Mouse (Mus musculus) limb, embryonic 12.5 days (tissue): ENCODE measurements at regions not wholly inside any gene's neighbourhood (a gene's known extent, or its start where the extent isn't known, plus 50 kb on each side); places are given as distances from the start of the nearest gene placed in this dataset.
A peak's percentile ranks its signal among the peaks of the same experiment; 100 is the strongest.
"Not testable (repeated sequence)": the region's sequence is repeated elsewhere in the genome, so short reads cannot be mapped to it uniquely, and the experiment has no call there.

Experiments
- ATAC-seq: fragments of 200-750 bp; cut with Nextera tagmentation; 2 replicates; pipeline ENCODE4 v1.8.0; 2017; ENCODE audit warnings: low read depth, moderate TSS enrichment; ENCODE audit not compliant: insufficient number of reproducible peaks, insufficient read depth, low FRiP score, low TSS enrichment
- H3K27ac ChIP-seq: fragments of 300-500 bp; sonication (generic); 2 replicates; pipeline ENCODE4 v1.5.1; 2016; ENCODE audit warnings: mild to moderate bottlenecking, moderate library complexity
- H3K27me3 ChIP-seq: fragments of 300-500 bp; sonication (generic); 2 replicates; pipeline ENCODE4 v1.6.1; 2016; ENCODE audit warnings: mild to moderate bottlenecking, moderate library complexity
- H3K36me3 ChIP-seq: fragments of 300-500 bp; sonication (generic); 2 replicates; pipeline ENCODE4 v1.6.1; 2016; ENCODE audit warnings: mild to moderate bottlenecking, moderate library complexity
- H3K4me1 ChIP-seq: fragments of 300-500 bp; sonication (generic); replicated peaks from 2 replicates; pipeline ENCODE4 v1.6.1; 2016
- H3K4me2 ChIP-seq: fragments of 300-500 bp; sonication (generic); 2 replicates; pipeline ENCODE4 v1.6.1; 2016; ENCODE audit warnings: mild to moderate bottlenecking, moderate library complexity
- H3K4me3 ChIP-seq: fragments of 300-500 bp; sonication (generic); replicated peaks from 2 replicates; pipeline ENCODE4 v1.5.1; 2016; ENCODE audit warnings: mild to moderate bottlenecking
- H3K9ac ChIP-seq: fragments of 300-500 bp; sonication (generic); replicated peaks from 2 replicates; pipeline ENCODE4 v1.6.1; 2016; ENCODE audit warnings: mild to moderate bottlenecking, moderate library complexity
- H3K9me3 ChIP-seq: fragments of 300-500 bp; sonication (generic); 2 replicates; pipeline ENCODE4 v1.6.1; 2016; ENCODE audit warnings: mild to moderate bottlenecking, moderate library complexity
- WGBS: fragments of 180-500 bp; shearing (Covaris S2); methylation state at CpG from one replicate; pipeline ENCODE4 v1.1.7; 2016; 5-methylcytosine and 5-hydroxymethylcytosine counted together

DNA sequence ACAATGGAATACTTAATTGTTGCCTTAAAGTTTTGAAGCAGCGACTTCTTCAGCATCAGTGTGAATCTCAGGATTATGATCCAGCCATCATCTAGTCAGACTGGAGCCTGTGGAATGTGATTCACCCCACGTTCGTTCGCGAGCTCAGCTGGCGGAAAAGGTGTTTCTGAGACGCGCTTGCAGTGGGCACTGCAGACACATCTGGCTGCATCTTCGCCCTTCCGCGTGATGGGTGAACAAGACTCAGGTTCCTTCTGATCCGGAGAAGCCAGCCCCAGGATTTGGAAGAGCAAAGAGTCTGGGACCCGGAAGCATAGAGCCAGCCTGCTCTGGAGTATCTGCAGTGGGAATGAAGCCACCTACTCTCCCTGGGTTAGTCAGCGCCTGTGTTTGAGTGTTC lies 127.7 kb upstream of the Otx2 start:
- no peaks in the 10 kb centered on the region; the same call in 1 of the 2 replicates for H3K27me3 ChIP-seq
- H3K9me3 ChIP-seq = no peaks in the 10 kb centered on the region
- no peak overlapping the region for H3K27ac ChIP-seq
- no peak for ATAC-seq
- no peak overlapping the region for H3K4me3 ChIP-seq
- peaks cover 6% of the 10 kb centered on the region for H3K4me1 ChIP-seq
- WGBS = 49% methylated on average over 14 of the region's 14 CpGs
- H3K4me2 ChIP-seq = no peak overlapping the region
- no peak overlapping the region for H3K9ac ChIP-seq
- no peaks in the 10 kb centered on the region for H3K36me3 ChIP-seq

DNA sequence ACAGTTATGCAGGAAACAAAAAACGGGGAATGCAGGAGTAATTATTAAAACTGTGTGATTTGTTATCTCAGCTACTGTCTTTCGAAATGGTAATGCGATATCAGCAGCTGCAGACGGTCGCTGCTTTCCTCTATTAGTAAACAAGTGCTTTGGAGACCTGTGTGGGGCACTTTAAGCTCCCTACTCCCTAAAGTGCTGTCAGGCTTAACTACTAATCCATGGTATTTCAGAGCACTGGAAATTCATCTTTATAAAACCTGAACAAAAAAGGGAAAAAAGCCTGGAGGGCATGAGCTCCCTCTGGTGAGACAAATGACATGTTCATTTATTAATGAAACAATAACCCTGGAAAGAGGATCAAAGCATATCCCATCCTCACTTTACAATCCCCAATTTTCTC lies 127.2 kb upstream of the Otx2 start:
- no peaks in the 10 kb centered on the region; the same call in 1 of the 2 replicates for H3K27me3 ChIP-seq
- H3K4me1 ChIP-seq = peaks cover 6% of the 10 kb centered on the region
- 25% methylated on average over 5 of the region's 5 CpGs for WGBS
- no peaks in the 10 kb centered on the region for H3K36me3 ChIP-seq
- no peak overlapping the region for H3K4me2 ChIP-seq
- H3K4me3 ChIP-seq = no peak overlapping the region
- no peaks in the 10 kb centered on the region for H3K9me3 ChIP-seq
- H3K27ac ChIP-seq = no peak overlapping the region
- no peak for ATAC-seq
- no peak overlapping the region for H3K9ac ChIP-seq

DNA sequence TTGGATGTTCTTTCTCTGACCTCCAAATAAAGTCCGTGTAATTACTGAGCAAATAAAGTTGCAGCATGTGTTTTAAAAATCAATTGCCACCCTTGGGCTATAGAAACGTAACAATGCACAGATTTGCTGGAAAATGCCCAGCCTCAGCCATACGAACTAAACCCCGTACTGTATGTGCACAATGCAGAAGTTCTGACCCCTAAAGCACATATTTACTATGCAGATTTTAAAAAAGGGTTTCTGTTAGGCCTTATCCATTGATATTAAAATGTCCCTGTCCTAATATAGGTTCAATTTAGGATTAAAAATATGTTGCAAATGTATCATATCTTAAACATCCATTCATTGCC lies 126.5 kb upstream of the Otx2 start:
- Histone ChIP-seq H3K9me3 (no peaks in the 10 kb centered on the region), H3K4me3 (no peak overlapping the region), H3K36me3 (no peaks in the 10 kb centered on the region)

DNA sequence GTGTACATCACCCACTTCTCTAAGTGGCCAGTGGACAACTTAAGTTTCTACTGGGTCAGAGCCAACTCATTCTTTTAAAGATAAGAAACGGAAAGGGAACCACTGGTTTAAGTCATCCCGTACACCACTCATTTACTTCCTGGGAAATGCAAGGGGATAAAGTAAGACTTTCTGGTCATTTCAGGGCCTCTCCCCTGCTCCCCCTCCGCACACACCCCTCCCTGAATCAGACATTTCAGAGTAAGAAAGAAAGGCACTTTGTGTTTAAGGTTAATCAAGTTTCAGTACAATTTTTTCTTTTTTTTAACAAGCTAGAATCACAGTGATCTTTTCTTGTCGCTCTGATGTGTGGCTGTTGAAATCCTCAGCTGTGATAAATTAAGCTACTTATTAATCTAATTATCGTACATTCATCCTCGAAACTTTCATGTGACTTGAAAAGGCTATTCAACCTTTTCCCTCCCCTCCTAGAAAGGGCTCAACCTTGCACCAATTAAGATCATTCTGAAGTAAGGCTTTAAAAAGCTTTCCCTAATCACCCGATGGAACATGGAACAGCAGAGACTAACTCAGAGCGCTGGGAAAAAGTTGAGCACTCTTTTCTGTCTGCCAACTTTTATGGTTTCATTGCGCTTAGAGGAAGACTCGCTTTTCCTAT lies 126.0 kb upstream of the Otx2 start:
- H3K36me3 ChIP-seq = no peaks in the 10 kb centered on the region
- peaks cover 6% of the 10 kb centered on the region for H3K4me1 ChIP-seq
- H3K27me3 ChIP-seq = no peaks in the 10 kb centered on the region; the same call in 1 of the 2 replicates
- no peak for ATAC-seq
- no peak overlapping the region for H3K4me3 ChIP-seq
- H3K27ac ChIP-seq = no peak overlapping the region
- no peaks in the 10 kb centered on the region for H3K9me3 ChIP-seq
- WGBS = 29% methylated on average over 10 of the region's 10 CpGs
- H3K9ac ChIP-seq = no peak overlapping the region
- H3K4me2 ChIP-seq = peak overlapping the region; percentile 18; the same call in 1 of the 2 replicates

More for the DNA sequence above, 126.5 kb upstream of the Otx2 start:
- no peak overlapping the region for H3K9ac ChIP-seq
- H3K27me3 ChIP-seq = no peaks in the 10 kb centered on the region; the same call in 1 of the 2 replicates
- peak overlapping the region; percentile 18; the same call in 1 of the 2 replicates for H3K4me2 ChIP-seq
- ATAC-seq = no peak
- H3K27ac ChIP-seq = no peak overlapping the region
- H3K4me1 ChIP-seq = peaks cover 6% of the 10 kb centered on the region
- WGBS = 35% methylated on average over 4 of the region's 4 CpGs

DNA sequence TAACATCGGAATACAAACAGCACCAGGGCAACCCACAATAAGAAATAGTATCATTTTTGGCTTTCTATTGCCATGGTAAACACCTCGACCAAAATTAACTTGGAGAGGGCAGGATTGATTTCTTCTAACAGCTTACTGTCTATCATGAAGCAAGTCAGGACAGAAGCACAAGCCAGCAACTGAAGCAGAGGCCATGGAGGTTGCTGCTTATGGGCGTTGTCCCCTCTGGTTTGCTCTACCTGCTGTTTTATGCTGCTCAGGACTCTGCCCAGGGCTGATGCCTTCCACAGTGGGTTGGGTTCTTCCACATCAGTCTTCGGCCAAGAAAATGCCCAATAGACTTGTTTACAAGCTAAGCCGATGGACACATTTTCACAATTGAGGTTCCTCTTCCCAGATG lies 117.9 kb upstream of the Otx2 start:
- H3K27me3 ChIP-seq = no peaks in the 10 kb centered on the region
- H3K4me3 ChIP-seq = no peak overlapping the region
- WGBS = 84% methylated on average over 5 of the region's 5 CpGs
- H3K36me3 ChIP-seq = no peaks in the 10 kb centered on the region
- no peak for ATAC-seq
- H3K4me2 ChIP-seq = no peak overlapping the region
- no peak overlapping the region for H3K27ac ChIP-seq
- H3K9ac ChIP-seq = no peak overlapping the region
- H3K9me3 ChIP-seq = no peaks in the 10 kb centered on the region
- H3K4me1 ChIP-seq = peaks cover 11% of the 10 kb centered on the region; the same call in 1 of the 2 replicates

DNA sequence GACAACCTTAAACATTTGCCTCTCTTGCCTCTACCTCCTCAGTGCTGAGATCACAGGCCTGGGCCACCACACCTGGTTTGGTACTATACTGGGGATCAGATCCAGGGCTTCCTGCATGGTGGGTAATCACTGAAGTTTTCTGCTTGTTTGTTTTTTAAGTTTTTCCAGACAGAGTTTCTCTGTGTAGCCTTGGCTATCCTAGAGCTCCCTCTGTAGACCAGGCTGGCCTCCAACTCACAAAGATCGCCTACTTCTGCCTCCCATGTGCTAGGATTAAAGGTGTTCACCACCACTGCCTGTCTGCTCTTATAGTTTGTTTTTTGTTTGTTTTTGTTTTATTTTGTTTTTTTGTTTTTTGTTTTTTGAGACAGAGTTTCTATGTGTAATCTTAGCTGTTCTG lies 105.7 kb upstream of the Otx2 start:
- no peaks in the 10 kb centered on the region for H3K4me1 ChIP-seq
- ATAC-seq = no peak; the same call in 1 of the 2 replicates
- no peaks in the 10 kb centered on the region for H3K9me3 ChIP-seq
- no peak overlapping the region for H3K4me2 ChIP-seq
- WGBS = 75% methylated on average over 1 of the region's 1 CpGs
- H3K27ac ChIP-seq = no peak overlapping the region
- H3K9ac ChIP-seq = no peak overlapping the region
- no peaks in the 10 kb centered on the region for H3K36me3 ChIP-seq
- no peaks in the 10 kb centered on the region for H3K27me3 ChIP-seq
- no peak overlapping the region for H3K4me3 ChIP-seq

DNA sequence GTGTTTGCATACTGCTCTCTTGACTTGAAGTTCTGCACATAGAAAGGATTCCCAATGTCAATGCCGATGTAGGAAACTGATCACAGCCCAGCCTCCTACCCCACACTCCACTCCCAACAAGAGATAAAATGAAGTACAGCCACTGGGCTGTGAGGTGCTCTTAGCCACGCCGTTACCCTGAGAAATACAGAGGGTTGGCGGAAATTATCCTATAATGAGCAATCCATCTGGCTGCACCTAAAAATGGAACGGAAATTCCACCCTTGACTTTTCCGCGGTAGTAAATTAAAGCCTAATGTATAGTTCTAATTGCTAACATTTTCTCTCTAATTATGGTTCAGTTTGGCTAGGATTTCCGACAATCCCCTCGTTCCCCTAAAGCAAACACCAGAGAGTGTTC lies 97.2 kb upstream of the Otx2 start:
- Histone ChIP-seq H3K9ac (no peak overlapping the region), H3K4me3 (no peak overlapping the region), H3K27me3 (no peaks in the 10 kb centered on the region), H3K27ac (no peak overlapping the region), H3K9me3 (no peaks in the 10 kb centered on the region), H3K36me3 (no peaks in the 10 kb centered on the region), H3K4me2 (no peak overlapping the region), H3K4me1 (peaks cover 6% of the 10 kb centered on the region; the same call in 1 of the 2 replicates)
- no peak for ATAC-seq
- 19% methylated on average over 9 of the region's 9 CpGs for WGBS

DNA sequence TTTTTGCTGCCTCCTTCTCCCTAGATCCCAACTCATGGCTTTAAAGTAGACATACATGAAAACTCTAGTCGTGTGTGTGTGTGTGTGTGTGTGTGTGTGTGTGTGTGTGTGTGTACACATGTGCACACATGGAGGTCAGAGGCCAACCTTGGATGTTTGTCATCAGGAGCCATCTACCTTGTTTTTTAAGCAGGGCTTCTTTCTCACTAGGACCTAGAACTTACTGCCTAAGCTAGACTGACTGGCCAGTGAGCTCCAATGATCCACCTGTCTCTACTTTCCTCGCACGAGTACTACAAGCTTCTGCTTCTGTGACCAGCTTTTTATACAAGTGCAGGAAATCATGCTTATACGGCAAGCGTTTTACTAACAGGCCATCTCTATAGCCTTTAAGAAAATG lies 89.1 kb upstream of the Otx2 start:
- Histone ChIP-seq H3K4me1 (no peaks in the 10 kb centered on the region), H3K27ac (no peak overlapping the region), H3K9me3 (no peaks in the 10 kb centered on the region), H3K9ac (no peak overlapping the region), H3K4me3 (no peak overlapping the region), H3K4me2 (no peak overlapping the region), H3K36me3 (no peaks in the 10 kb centered on the region), H3K27me3 (no peaks in the 10 kb centered on the region)
- WGBS = 83% methylated on average over 5 of the region's 5 CpGs
- ATAC-seq = no peak

DNA sequence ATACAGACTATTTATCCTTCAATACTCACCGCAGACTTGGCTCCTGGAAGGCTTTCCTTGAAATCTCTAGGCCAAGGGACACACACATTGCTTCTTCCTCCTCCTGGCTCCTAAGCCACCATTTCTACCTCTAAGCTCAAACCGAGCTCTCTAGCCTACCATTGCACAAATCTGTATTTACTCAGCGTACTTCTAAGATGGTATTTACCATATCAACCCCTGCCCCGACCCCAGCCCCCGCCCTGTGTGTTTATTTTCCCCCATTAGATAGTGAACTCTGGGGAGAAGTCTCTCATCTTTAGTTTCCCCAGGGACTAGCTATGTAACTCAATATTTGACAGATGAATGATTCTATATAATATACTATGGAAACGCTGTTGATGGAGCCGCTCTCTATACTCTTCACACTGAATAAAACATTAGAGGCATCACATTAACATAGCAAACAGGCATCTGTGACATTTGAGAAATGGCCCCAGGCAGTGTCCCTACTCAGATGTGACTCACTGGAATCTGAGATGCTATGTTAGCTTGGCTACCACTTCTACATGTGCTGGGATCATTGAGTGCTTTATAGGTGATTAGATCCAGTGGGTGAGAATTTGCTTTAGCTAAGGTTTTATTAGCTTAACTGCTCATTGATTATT lies 87.5 kb upstream of the Otx2 start:
- no peaks in the 10 kb centered on the region for H3K27me3 ChIP-seq
- ATAC-seq = no peak
- WGBS = 79% methylated on average over 7 of the region's 7 CpGs
- no peaks in the 10 kb centered on the region for H3K4me1 ChIP-seq
- no peak overlapping the region for H3K9ac ChIP-seq
- H3K27ac ChIP-seq = no peak overlapping the region
- H3K9me3 ChIP-seq = no peaks in the 10 kb centered on the region
- no peak overlapping the region for H3K4me3 ChIP-seq
- H3K36me3 ChIP-seq = no peaks in the 10 kb centered on the region
- no peak overlapping the region for H3K4me2 ChIP-seq

DNA sequence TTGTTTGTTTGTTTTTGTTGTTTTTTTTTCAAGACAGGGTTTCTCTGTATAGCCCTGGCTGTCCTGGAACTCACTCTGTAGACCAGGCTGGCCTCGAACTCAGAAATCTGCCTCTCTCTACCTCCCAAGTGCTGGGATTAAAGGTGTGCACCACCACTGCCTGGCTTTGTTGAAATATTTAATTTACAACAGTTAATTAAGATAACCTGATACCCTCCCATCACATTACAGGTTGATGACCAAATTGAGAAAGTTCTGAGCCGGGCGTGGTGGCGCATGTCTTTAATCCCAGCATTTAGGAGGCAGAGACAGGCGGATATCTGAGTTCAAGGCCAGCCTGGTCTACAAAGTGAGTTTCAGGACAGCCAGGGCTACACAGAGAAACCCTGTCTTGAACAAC lies 81.5 kb upstream of the Otx2 start:
- ATAC-seq, H3K27ac ChIP-seq: not testable (repeated sequence)
- 96% methylated on average over 5 of the region's 5 CpGs for WGBS

DNA sequence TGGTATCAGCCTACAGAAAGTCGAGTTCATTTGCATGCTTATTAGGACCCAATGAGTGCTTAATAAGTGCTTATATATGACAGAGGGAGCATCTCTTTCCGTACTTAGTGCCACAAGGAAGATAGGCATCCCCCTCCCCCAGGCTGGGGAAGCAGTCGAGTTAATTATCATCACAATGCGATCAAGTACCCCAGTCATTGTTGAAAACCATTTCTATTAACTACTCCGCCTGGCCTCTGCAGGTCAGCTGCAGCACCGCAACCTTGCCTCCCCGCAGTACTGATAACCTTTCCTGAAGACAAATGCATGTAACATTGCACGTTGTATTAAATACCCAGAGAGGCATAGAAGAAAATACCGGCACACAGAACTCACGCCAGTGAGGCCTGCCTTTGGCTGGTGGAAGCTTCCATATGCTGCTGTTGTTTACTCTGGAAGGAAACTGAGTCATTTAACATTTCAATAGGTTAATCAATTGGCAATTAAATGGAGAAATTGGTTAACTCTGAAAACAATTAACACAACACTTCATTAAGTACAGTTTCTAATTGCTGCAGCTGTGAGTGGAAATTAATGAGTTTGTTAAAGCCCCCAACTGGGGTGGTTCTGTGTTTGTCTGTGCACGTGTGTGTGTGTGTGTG lies 80.6 kb upstream of the Otx2 start:
- H3K4me1 ChIP-seq = peaks cover 30% of the 10 kb centered on the region
- peaks cover 24% of the 10 kb centered on the region for H3K27me3 ChIP-seq
- H3K9me3 ChIP-seq = no peaks in the 10 kb centered on the region
- H3K4me3 ChIP-seq = no peak overlapping the region
- ATAC-seq = no peak
- no peak overlapping the region for H3K9ac ChIP-seq
- H3K36me3 ChIP-seq = no peaks in the 10 kb centered on the region
- WGBS = 21% methylated on average over 11 of the region's 11 CpGs
- no peak overlapping the region for H3K4me2 ChIP-seq
- H3K27ac ChIP-seq = no peak overlapping the region

More for the DNA sequence above, 81.5 kb upstream of the Otx2 start:
- Histone ChIP-seq H3K27me3 (peaks cover 24% of the 10 kb centered on the region), H3K4me1 (peaks cover 29% of the 10 kb centered on the region)
- not testable (repeated sequence) for H3K36me3 ChIP-seq, H3K4me2 ChIP-seq, H3K9me3 ChIP-seq, H3K4me3 ChIP-seq, H3K9ac ChIP-seq
